Mouse (Mus musculus) MN1 (cell line): ENCODE measurements around the gene Faap20.

Experiments
- DNase-seq: peaks from one replicate; pipeline ENCODE4 v3.0.0-alpha.2; 2016; ENCODE audit warnings: low spot score

Faap20 gene

GRCm38 (mm10) chr4:155221106-155221505 is 28.5 kb upstream of the Faap20 start:
- DNase-seq, result peak; percentile 17

- DNase-seq, result peak; percentile 88
These were observed 27.7 kb upstream of the Faap20 start for GRCm38 (mm10) chr4:155221599-155222551.

GRCm38 (mm10) chr4:155222552-155222840 is 27.1 kb upstream of the Faap20 start, which contains the start of gene Ski:
Gene Ski (minus strand): TSS chr4:155222592.
- DNase-seq, result no peak

GRCm38 (mm10) chr4:155222841-155223593 is 26.6 kb upstream of the Faap20 start:
- peak; percentile 98 for DNase-seq

- no peak for DNase-seq
These were observed 25.7 kb upstream of the Faap20 start for GRCm38 (mm10) chr4:155223594-155224528.

GRCm38 (mm10) chr4:155225918-155226317 is 23.7 kb upstream of the Faap20 start:
- no peak for DNase-seq

- DNase-seq, result no peak
These were observed 21.6 kb upstream of the Faap20 start for GRCm38 (mm10) chr4:155227986-155228385.

- DNase-seq, result no peak
These were observed 21.1 kb upstream of the Faap20 start for GRCm38 (mm10) chr4:155228461-155228860.

- DNase-seq, result peak; percentile 86
These were observed 15.7 kb upstream of the Faap20 start for GRCm38 (mm10) chr4:155233878-155234277.

GRCm38 (mm10) chr4:155234371-155235310 is 15.0 kb upstream of the Faap20 start:
- peak; percentile 56 for DNase-seq

GRCm38 (mm10) chr4:155235311-155236119 is 14.1 kb upstream of the Faap20 start:
- peak; percentile 94 for DNase-seq

GRCm38 (mm10) chr4:155236737-155237385 is 12.7 kb upstream of the Faap20 start:
- no peak for DNase-seq

GRCm38 (mm10) chr4:155238276-155238675 is 11.3 kb upstream of the Faap20 start:
- no peak for DNase-seq

GRCm38 (mm10) chr4:155239494-155239893 is 10.1 kb upstream of the Faap20 start:
- DNase-seq, result no peak

- DNase-seq, result no peak
These were observed 7.8 kb upstream of the Faap20 start for GRCm38 (mm10) chr4:155241789-155242188.

GRCm38 (mm10) chr4:155242292-155242691 is 7.3 kb upstream of the Faap20 start:
- DNase-seq, result no peak

GRCm38 (mm10) chr4:155243233-155243632 is 6.4 kb upstream of the Faap20 start:
- no peak for DNase-seq

GRCm38 (mm10) chr4:155245770-155246492 is 3.7 kb upstream of the Faap20 start:
- no peak for DNase-seq

GRCm38 (mm10) chr4:155246691-155247105 is 2.9 kb upstream of the Faap20 start:
- DNase-seq, result peak; percentile 33
